Mouse (Mus musculus) midbrain, embryonic 11.5 days (tissue): Measurements from ENCODE around the gene Mff. TPM values are rescaled to one million over a fixed set of nuclear protein-coding genes. Genes with fewer than 3 reads are reported as not detected.

Experiments
- ATAC-seq: fragments of 200-750 bp; cut with Nextera tagmentation; 2 replicates; pipeline ENCODE4 v1.8.0; 2017; ENCODE audit warnings: moderate TSS enrichment, moderate library complexity; ENCODE audit not compliant: low FRiP score
- DNase-seq: peaks from one replicate; pipeline ENCODE4 v3.0.0; 2015; ENCODE audit warnings: low spot score; ENCODE audit errors: missing footprints
- H3K27ac ChIP-seq: fragments of 300-500 bp; sonication (generic); 2 replicates; pipeline ENCODE4 v1.5.1; 2014; ENCODE audit warnings: low read depth, low read length
- H3K27me3 ChIP-seq: fragments of 300-500 bp; sonication (generic); 2 replicates; pipeline ENCODE4 v1.6.1; 2014; ENCODE audit warnings: mild to moderate bottlenecking, low read length, moderate library complexity, mixed read lengths; ENCODE audit not compliant: control insufficient read depth, insufficient read depth
- H3K36me3 ChIP-seq: fragments of 300-500 bp; sonication (generic); 2 replicates; pipeline ENCODE4 v1.6.1; 2014; ENCODE audit warnings: mild to moderate bottlenecking, low read length, moderate library complexity, mixed read lengths; ENCODE audit not compliant: control insufficient read depth, insufficient read depth
- H3K4me1 ChIP-seq: fragments of 300-500 bp; sonication (generic); 2 replicates; pipeline ENCODE4 v1.6.1; 2014; ENCODE audit warnings: low read length; ENCODE audit not compliant: control insufficient read depth, insufficient read depth
- H3K4me2 ChIP-seq: fragments of 300-500 bp; sonication (generic); 2 replicates; pipeline ENCODE4 v1.6.1; 2014; ENCODE audit warnings: mild to moderate bottlenecking, moderate library complexity
- H3K4me3 ChIP-seq: fragments of 300-500 bp; sonication (generic); 2 replicates; pipeline ENCODE4 v1.5.1; 2014; ENCODE audit warnings: low read depth, low read length
- H3K9ac ChIP-seq: fragments of 300-500 bp; sonication (generic); 2 replicates; pipeline ENCODE4 v1.6.1; 2014; ENCODE audit warnings: low read length
- H3K9me3 ChIP-seq: fragments of 300-500 bp; sonication (generic); 2 replicates; pipeline ENCODE4 v1.6.1; 2016; ENCODE audit warnings: low read length; ENCODE audit not compliant: control insufficient read depth
- WGBS: fragments of 180-500 bp; shearing (Covaris S2); extraction: QIAGEN DNeasy Blood & Tissue Kit; methylation state at CpG from one replicate; pipeline ENCODE4 v1.1.7; 2014; 5-methylcytosine and 5-hydroxymethylcytosine counted together
- polyA plus RNA-seq: library from polyadenylated mRNA; unstranded; fragments of >200 nt; fragmentation: Nextera tagmentation; extraction: Ambion mirVana; gene quantifications from 2 replicates; pipeline ENCODE4 v1.2.1, GENCODE M21; 2014

Gene Mff
- polyA plus RNA-seq, 1 experiment from 2014 or later = 288 TPM

DNA sequence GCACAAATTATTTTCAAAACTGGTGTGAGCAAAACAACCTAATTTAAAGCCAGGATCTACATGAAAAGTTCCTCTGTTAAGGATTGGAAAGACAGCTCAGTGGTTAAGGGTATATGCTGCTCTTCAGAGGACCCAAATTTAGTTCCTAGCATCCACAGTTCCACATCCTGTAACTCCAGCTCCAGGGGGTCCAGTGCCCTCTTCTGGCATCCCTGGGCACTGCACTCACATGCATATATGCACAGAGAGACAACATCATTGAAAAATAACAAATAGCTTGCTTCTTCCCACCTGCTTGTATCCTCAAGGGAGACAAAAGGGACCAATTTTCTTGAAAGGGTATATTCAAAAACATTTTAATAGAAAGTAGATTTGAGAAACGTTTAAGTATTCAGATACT is 37.6 kb downstream of the Mff start:
- Histone ChIP-seq H3K9me3 (no peaks in the 10 kb centered on the region), H3K4me2 (no peak overlapping the region), H3K4me3 (no peak overlapping the region), H3K36me3 (peaks cover 2% of the 10 kb centered on the region; the same call in 1 of the 2 replicates), H3K4me1 (no peaks in the 10 kb centered on the region), H3K9ac (no peak overlapping the region), H3K27me3 (no peaks in the 10 kb centered on the region), H3K27ac (no peak overlapping the region)
- WGBS = 92% methylated on average over 1 of the region's 1 CpGs
- no peak for ATAC-seq
- DNase-seq = no peak

DNA sequence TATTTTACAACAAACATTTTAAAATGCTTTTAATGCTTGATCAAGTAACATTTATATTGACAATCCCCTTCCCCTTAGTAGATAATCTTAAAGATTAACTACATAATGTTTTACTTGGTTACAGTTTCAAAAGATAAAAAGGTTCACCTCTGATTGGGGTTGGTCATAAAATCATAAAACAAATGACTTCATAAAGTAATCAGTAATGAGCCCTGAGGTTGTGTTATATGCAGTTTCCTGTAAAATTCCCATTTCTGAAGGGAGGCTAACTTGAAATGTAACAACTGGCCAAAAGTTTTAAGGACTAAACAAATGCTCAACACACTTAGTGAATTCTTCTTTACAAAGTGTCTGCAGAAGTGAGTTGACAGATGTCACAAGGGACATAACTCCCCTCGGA is 41.5 kb downstream of the Mff start:
- no peaks in the 10 kb centered on the region for H3K27me3 ChIP-seq
- H3K4me3 ChIP-seq = no peak overlapping the region
- no peak for ATAC-seq
- H3K4me2 ChIP-seq = no peak overlapping the region
- no peak overlapping the region for H3K27ac ChIP-seq
- H3K4me1 ChIP-seq = no peaks in the 10 kb centered on the region
- H3K9me3 ChIP-seq = no peaks in the 10 kb centered on the region
- H3K36me3 ChIP-seq = peaks cover 2% of the 10 kb centered on the region; the same call in 1 of the 2 replicates
- 75% methylated on average over 1 of the region's 1 CpGs for WGBS
- no peak overlapping the region for H3K9ac ChIP-seq
- DNase-seq = no peak

GRCm38 (mm10) chr1:82766641-82767040 is 42.0 kb downstream of the Mff start:
- Histone ChIP-seq H3K4me3 (no peak overlapping the region), H3K9me3 (no peaks in the 10 kb centered on the region), H3K27me3 (no peaks in the 10 kb centered on the region), H3K27ac (no peak overlapping the region), H3K9ac (no peak overlapping the region), H3K36me3 (peaks cover 1% of the 10 kb centered on the region; the same call in 1 of the 2 replicates), H3K4me1 (no peaks in the 10 kb centered on the region), H3K4me2 (no peak overlapping the region)
- WGBS = 87% methylated on average over 4 of the region's 4 CpGs
- DNase-seq = no peak
- no peak for ATAC-seq

DNA sequence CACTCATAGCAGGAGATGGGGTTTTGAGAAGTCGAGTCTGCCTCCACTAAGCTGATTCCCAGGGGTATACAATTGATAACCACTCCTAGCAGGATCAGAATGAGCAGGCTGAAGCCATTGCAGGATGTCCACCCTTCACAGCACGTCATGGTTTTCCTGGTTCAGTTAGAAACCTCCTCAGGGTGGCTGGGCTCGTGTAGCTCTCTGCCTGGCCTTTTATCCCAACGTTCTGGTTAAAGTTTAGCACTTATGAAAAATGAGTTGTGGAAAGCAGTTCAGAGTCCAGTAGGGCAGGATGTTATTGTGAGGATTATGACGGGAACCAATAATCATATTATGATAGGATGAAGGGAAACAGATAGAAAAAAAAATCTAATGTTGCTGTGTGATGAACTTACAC is 43.6 kb downstream of the Mff start, which contains the start of gene Tm4sf20:
TSS of gene Tm4sf20 (minus strand) at position 193 of the 400 bp plus-strand sequence.
- Histone ChIP-seq H3K27ac (no peak within 1 kb of the TSS), H3K9ac (no peak within 1 kb of the TSS), H3K4me1 (no peaks in the 10 kb centered on the region), H3K27me3 (no peaks in the 10 kb centered on the region), H3K9me3 (no peaks in the 10 kb centered on the region), H3K4me3 (no peak within 1 kb of the TSS), H3K4me2 (no peak within 1 kb of the TSS), H3K36me3 (no peaks in the 10 kb centered on the region)
- 77% methylated on average over 5 of the region's 5 CpGs for WGBS
- ATAC-seq = no peak
- DNase-seq = no peak

GRCm38 (mm10) chr1:82771022-82771586 is 46.4 kb downstream of the Mff start, which contains the start of gene Gm47791:
Gene Gm47791 (minus strand): TSS chr1:82771243.
- Histone ChIP-seq H3K9ac (no peak within 1 kb of the TSS), H3K4me3 (no peak within 1 kb of the TSS), H3K4me1 (no peaks in the 10 kb centered on the region), H3K27me3 (no peaks in the 10 kb centered on the region), H3K9me3 (no peaks in the 10 kb centered on the region), H3K4me2 (no peak within 1 kb of the TSS), H3K27ac (no peak within 1 kb of the TSS), H3K36me3 (no peaks in the 10 kb centered on the region)
- whole genome bisulfite sequencing = 84% methylated on average over 15 of the region's 15 CpGs
- DNase-seq (no peak), ATAC-seq (no peak)

DNA sequence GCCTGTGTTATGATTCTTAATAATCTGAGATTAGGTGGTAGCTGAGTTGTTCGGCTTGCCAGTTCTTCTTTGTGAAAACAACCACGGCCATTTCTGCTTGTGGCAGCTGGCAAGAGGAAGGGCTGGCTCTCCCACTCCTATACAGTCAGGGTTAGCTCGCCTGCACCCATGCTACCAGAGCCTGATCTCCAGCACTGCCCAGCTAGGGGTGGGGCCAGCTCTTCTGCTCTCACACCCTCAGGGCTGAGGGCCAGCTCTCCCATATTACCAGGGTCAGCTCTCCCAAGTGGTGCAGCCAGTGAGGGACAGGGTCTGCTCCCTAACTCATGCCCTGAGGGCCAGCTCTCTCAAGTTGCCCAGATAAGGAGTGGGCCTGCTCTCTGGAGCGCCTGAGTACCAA is 47.7 kb downstream of the Mff start:
- H3K36me3 ChIP-seq = no peaks in the 10 kb centered on the region
- H3K9me3 ChIP-seq = no peaks in the 10 kb centered on the region
- no peak overlapping the region for H3K27ac ChIP-seq
- WGBS = 91% methylated on average over 4 of the region's 4 CpGs
- no peak for ATAC-seq
- no peak overlapping the region for H3K4me2 ChIP-seq
- no peaks in the 10 kb centered on the region for H3K4me1 ChIP-seq
- no peak overlapping the region for H3K9ac ChIP-seq
- H3K4me3 ChIP-seq = no peak overlapping the region
- no peak for DNase-seq
- no peaks in the 10 kb centered on the region for H3K27me3 ChIP-seq

GRCm38 (mm10) chr1:82773208-82773607 is 48.5 kb downstream of the Mff start:
- ATAC-seq (no peak), DNase-seq (no peak)
- Histone ChIP-seq H3K36me3 (no peaks in the 10 kb centered on the region), H3K27me3 (no peaks in the 10 kb centered on the region), H3K4me2 (no peak overlapping the region), H3K9ac (no peak overlapping the region), H3K4me1 (no peaks in the 10 kb centered on the region), H3K4me3 (no peak overlapping the region), H3K27ac (no peak overlapping the region), H3K9me3 (no peaks in the 10 kb centered on the region)
- 78% methylated on average over 5 of the region's 5 CpGs for WGBS

GRCm38 (mm10) chr1:82775293-82775692 is 50.6 kb downstream of the Mff start:
- 91% methylated on average over 4 of the region's 4 CpGs for WGBS
- Histone ChIP-seq H3K9me3 (no peaks in the 10 kb centered on the region), H3K4me2 (no peak overlapping the region), H3K4me3 (no peak overlapping the region), H3K27ac (no peak overlapping the region), H3K9ac (no peak overlapping the region), H3K4me1 (no peaks in the 10 kb centered on the region), H3K27me3 (no peaks in the 10 kb centered on the region), H3K36me3 (no peaks in the 10 kb centered on the region)
- no peak for DNase-seq
- no peak for ATAC-seq

DNA sequence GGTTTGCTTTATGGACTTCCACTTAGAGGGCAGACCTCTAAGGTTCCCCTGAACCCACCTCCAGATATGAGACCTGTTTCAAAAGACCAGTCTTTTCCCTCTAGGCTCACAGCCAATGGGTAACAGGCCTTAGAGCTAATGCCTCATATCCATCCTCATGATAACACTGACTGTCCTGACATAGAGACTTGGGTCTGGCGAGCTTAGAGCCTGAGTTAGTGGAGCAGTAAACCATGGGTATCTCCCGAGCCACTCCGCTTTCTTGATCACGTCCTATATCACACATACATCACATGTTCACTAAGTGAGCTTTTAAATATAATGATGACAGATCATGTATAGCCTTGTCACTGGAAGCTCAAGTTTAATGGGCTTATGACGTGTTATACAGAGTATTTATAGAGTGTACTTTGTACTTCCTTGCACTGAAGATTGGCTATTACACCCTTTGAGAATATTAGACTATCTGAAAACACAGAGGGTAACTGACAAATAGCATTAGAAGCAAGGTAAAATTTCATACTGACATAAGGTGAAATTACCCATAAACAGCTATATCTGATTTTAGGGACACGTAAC is 54.8 kb downstream of the Mff start:
- no peak for ATAC-seq
- no peak for DNase-seq
- H3K9ac ChIP-seq = no peak overlapping the region
- H3K4me2 ChIP-seq = no peak overlapping the region
- H3K27ac ChIP-seq = no peak overlapping the region
- no peaks in the 10 kb centered on the region for H3K4me1 ChIP-seq
- H3K36me3 ChIP-seq = no peaks in the 10 kb centered on the region
- no peaks in the 10 kb centered on the region for H3K9me3 ChIP-seq
- WGBS = 92% methylated on average over 6 of the region's 6 CpGs
- H3K4me3 ChIP-seq = no peak overlapping the region
- H3K27me3 ChIP-seq = no peaks in the 10 kb centered on the region
